Mouse (Mus musculus) adrenal gland, postnatal 4 days (tissue): ENCODE results near the gene Cyp19a1. TPM values are rescaled to one million over a fixed set of nuclear protein-coding genes. Genes with fewer than 3 reads are reported as not detected.

Experiments
- DNase-seq, 2 experiments: peaks; one replicate each; pipeline ENCODE4 v3.0.0; 2021 to 2022; ENCODE audit warnings: low spot score in 2 of 2, mixed read lengths in 2 of 2
- total RNA-seq, 2 experiments: library from RNA; stranded (reverse); gene quantifications; 2 replicates each; pipeline ENCODE4 v1.2.3; 2021

Gene Cyp19a1
- total RNA-seq, 2 experiments from 2014 or later, result not detected

DNA sequence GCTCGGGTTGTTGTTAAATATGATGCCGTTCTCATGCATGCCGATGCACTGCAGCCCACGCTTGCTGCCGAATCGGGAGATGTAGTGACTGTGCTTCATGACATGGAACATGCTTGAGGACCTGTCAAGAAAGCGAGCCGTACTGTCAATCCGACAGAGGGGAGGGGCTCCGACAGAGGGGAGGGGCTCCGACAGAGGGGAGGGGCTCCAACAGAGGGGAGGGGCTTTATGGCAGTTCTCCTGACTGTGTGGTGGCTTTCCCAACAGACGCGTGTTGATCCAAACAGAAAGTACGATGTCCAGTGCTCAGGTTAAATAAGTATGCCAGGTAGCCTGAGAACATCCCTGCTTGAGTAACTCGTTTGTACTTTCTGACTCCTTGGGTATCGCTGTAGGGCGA, 87.7 kb downstream of the Cyp19a1 start:
- no peak for DNase-seq

DNA sequence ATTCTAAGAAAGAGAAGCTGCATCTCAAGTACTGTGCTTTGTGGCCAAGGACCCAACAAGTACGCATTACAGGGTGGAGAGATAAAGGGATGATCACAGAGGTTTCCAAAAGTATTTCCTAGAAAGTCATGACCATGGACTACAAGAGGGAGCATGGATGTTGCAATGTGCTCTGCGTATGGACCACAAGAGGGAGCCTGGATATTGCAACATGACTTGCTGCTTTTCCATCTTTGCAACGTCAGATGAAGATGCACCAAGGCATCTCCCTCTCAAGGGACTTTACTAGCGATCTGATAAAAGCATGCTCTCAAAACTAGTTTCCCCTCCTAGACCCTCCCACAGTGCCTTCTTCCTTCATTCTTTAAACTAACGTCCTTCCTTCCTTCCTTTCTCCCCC, 98.4 kb downstream of the Cyp19a1 start:
- no peak for DNase-seq

DNA sequence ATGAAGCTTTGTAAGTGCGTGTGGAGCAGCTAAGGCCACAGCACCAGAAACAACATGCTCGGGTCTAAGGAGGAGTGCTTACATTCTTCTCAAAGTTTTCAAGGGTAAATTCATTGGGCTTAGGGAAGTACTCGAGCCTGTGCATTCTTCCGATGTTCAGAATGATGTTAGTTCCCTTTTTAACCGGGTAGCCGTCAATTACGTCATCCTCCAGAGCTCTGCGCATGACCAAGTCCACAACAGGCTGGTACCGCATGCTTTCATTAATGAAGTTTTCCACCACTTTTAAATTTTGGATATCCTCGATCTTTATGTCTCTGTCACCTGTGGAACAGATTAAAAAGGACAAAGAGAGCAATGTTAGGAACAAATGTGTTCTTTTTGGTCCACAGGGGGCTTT, 99.5 kb downstream of the Cyp19a1 start:
- no peak for DNase-seq

DNA sequence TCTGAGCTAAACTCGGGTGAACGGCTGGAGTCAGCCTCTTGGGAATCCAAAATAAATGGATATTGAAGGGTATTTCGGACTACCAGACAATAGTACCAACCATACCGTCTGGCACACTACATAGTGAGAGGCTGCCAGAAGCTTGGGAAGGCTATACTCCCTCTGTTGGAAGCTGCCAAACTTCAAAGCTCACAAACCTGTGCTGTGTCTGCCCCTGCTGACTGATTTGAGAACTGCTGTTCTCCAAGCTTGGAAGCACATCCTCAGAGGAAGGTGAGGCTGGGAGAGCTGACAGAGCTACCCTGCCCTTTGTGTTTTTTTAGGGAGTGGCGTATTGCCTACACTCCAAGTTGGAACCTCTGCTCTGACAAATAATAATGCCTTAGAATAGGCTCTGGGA, 104.8 kb downstream of the Cyp19a1 start:
- DNase-seq, result no peak

DNA sequence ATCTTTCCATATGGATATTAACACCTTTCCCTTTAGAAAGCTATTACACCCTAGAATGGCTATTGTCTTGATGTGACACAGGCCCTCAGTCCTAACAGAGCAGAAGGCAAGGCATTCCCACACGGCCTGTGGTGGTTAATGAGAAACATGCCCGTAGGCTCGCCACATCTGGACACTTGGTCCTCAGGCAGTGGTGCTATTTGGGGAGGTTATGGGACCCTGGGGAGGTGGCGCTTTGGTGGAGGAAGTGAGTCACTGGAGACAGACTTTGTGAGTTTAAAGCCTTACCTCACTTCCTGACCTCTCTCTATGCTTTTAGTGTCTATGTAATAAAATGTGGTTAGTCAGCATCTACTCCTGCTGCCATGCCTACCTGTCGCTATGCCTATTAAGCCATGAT, 114.2 kb downstream of the Cyp19a1 start:
- DNase-seq, result no peak

DNA sequence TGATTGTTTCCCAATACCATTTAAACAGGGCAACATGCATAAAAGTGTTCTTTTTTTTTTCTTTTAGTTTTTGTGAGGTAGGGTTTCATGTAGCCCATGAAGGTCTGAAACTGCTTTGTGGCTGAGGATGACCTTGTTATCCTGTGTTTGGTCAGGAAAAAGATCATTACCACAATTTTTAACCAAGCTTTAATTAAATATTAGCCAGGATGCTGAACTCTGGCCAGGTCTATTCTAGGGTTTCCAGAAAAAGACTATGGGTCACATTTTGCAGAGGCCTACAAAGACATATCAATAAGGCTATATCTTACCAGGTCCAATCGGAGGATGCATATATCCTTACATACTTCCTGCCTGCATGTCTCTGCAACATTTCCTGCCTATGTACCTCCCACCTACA, 128.7 kb downstream of the Cyp19a1 start:
- no peak for DNase-seq

Other genes starting within 250 kb of the Cyp19a1 start
- gene Tnfaip8l3, start 199.7 kb downstream of the Cyp19a1 start, total RNA-seq, result under 1 TPM; 0.17 to 0.31 TPM
- gene Gldn, start 18.4 kb upstream of the Cyp19a1 start, total RNA-seq, result 1 to 10 TPM; 1.9 to 2.2 TPM
- gene Dmxl2, start 233.5 kb upstream of the Cyp19a1 start, total RNA-seq, result 10 to 100 TPM; 18.8 to 23.4 TPM